Mouse (Mus musculus) adrenal gland, postnatal 25 days (tissue): ENCODE measurements around the gene Gm13305. TPM values are rescaled to one million over a fixed set of nuclear protein-coding genes. Genes with fewer than 3 reads are reported as not detected.
"Not testable (repeated sequence)": the region's sequence is repeated elsewhere in the genome, so short reads cannot be mapped to it uniquely, and the experiment has no call there.

Experiments used
- DNase-seq: peaks from one replicate; pipeline ENCODE4 v3.0.0; 2021; ENCODE audit warnings: mixed read lengths
- long read RNA-seq: library from polyadenylated mRNA; stranded (forward); transcript quantifications from one replicate; pipeline ENCODE4 v2.0.0, GENCODE M21; 2021
- total RNA-seq: library from RNA; stranded (reverse); gene quantifications from 2 replicates; pipeline ENCODE4 v1.2.3, GENCODE M21; 2021

Gene Gm13305
- total RNA-seq, result not detected in 2 replicates
- long read RNA-seq, result 0 reads

DNA sequence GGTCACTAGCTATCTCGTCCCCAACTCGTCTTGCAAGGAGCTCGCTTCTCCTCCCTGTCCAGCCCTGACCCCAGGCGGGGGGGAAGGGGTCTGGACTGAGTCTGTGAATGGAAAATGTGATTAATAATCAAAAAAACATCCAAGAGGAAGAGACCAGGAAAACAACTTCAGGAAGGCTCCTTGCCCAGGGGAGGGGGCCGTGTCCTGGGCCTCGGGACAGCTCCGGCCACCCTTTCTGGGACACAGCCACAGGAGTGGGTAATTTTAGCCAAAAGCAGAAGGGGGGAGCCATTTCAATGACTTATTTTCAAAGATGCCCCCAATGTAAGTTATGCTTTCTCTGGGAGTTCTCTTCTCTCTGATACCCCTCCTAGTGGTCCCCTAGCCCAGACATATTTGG lies at the start of gene Gm13305:
Gene Gm13305 (minus strand): TSS at position 101 of the 400 bp plus-strand sequence.
- DNase-seq, result not testable (repeated sequence)

GRCm38 (mm10) chr4:42184980-42185372 lies 16.6 kb upstream of the Gm13305 start:
- not testable (repeated sequence) for DNase-seq

DNA sequence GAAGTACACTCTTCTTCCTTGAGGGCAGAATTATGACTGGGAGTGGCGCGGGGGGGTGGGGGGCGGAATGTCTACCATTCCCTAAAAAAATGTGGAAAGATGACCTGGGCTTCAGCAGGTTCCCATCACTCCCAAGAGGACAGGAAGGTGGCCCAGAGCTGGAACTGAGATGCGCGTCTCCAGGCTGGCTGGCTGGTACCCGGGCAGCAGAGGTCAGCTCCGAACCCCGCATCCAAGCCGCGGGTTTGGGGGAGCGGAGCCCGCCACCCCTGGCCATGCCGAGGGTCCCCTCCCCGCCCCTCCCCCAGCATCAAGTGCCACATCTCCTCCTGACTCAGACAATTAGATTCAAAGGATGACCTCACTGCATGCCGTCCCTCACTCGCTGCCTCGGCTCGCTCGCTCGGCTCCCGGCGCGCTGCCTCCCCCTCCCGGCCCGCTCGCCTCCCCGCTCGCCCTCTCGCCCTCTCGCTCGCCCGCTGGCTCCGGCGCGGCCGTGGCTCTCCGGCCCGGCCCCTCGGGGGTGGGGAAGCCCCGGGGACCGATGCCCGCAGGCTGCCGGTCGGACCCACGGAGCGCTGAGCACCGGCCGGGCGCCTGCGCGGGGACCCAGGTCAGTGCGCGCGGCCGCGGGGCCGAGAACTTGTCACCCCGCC lies 16.0 kb upstream of the Gm13305 start:
- not testable (repeated sequence) for DNase-seq

DNA sequence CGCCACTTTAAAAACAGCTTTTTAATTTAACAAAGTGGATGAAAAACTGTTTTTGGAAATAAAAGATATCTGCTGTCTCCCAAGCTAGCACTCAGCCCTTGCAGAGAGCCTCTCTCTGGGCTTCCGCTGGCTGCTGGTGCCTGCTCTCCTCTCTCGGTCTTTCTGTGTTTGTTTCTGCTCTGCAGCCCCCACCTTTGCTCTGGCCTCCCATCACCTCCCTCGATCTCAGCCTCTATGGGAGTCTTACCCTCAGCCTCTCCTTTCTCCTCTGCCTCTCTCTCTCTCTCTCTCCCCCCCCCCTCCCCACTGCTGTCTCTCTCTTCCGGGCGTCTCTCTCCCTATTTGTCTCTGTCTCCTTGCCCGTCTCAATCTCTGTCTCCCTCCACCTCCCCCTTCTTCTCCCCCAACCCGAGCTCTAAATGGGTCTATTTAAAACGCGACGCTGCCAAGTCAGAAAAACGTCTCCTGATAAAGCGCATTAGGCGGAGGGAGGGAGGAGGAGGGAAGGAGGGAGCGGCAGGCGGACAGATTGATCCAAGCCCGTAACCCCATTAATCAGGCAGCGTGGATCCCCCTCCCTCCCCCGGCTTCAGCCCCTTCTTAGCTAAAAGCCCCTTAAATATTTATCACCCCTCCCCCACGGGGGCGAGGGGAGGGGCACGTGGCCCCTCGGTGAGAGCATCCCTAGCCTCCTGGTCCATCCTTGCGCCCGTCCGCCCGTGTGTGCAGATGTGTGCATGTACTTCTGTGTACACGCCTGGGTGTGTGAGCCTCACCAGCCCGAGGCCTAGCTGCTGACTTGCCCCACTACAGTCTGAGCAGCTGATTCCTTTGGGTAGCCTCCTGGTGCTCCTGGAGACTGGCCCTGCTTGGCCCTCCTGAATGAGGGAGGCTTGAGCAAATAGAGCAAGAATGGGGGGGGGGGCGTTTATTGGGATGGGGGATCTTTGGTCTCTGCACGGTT lies 15.1 kb upstream of the Gm13305 start:
- DNase-seq, result not testable (repeated sequence)

GRCm38 (mm10) chr4:42178243-42178642 lies 9.8 kb upstream of the Gm13305 start:
- DNase-seq, result not testable (repeated sequence)

GRCm38 (mm10) chr4:42153136-42153535 lies 15.3 kb downstream of the Gm13305 start, which contains the start of gene Gm13306:
TSS of gene Gm13306 (plus strand) at chr4:42153436.
- not testable (repeated sequence) for DNase-seq

DNA sequence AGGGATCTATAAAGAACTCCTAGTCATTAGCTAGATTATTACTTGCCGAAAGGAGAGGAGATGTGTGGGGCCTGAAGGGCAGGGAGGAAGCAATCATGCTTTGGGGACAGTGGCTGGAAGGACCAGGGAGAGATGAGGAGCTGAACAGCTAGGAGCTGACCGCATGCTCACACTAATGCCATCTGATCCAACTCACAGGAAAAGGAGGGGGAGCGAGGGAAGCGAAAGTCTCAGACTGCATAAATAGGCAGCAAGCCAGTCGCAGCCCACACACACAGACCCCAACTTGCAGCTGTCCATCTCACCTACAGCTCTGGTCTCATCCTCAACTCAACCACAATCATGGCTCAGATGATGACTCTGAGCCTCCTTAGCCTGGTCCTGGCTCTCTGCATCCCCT lies 53.9 kb downstream of the Gm13305 start, which contains the start of gene Gm13304:
Gene Gm13304 (plus strand): TSS at position 301 of the 400 bp plus-strand sequence.
- DNase-seq, result not testable (repeated sequence)

Other genes starting within 250 kb of the Gm13305 start
- gene Gm20878, start 227.0 kb downstream of the Gm13305 start, total RNA-seq, result 5.1 and 5.3 TPM in 2 replicates
- 0.62 and 1.0 TPM in 2 replicates for gene Fam205a4, start 202.5 kb downstream of the Gm13305 start, total RNA-seq
- gene Gm21093, start 133.9 kb downstream of the Gm13305 start, total RNA-seq, result 0.95 TPM in 1 of 2 replicates, not detected in the other
- not detected in 2 replicates for gene Gm3893, start 77.4 kb downstream of the Gm13305 start, total RNA-seq
- 2.2 and 3.6 TPM in 2 replicates for gene Gm13304, start 53.8 kb downstream of the Gm13305 start, total RNA-seq
- gene Gm13306, start 15.2 kb downstream of the Gm13305 start, total RNA-seq, result 16.7 TPM in 1 of 2 replicates, not detected in the other
- gene Gm10600, start 72.0 kb upstream of the Gm13305 start, total RNA-seq, result 1.1 and 1.8 TPM in 2 replicates
- gene Ccl21b, start 87.2 kb upstream of the Gm13305 start, total RNA-seq, result not detected in 2 replicates
- not detected in 2 replicates for gene Gm21953, start 125.7 kb upstream of the Gm13305 start, total RNA-seq
- gene Fam205a3, start 149.7 kb upstream of the Gm13305 start, total RNA-seq, result not detected in 2 replicates